Comparison of ENCODE assay signal across 11 mouse cellular contexts in the genomic region with DNA sequence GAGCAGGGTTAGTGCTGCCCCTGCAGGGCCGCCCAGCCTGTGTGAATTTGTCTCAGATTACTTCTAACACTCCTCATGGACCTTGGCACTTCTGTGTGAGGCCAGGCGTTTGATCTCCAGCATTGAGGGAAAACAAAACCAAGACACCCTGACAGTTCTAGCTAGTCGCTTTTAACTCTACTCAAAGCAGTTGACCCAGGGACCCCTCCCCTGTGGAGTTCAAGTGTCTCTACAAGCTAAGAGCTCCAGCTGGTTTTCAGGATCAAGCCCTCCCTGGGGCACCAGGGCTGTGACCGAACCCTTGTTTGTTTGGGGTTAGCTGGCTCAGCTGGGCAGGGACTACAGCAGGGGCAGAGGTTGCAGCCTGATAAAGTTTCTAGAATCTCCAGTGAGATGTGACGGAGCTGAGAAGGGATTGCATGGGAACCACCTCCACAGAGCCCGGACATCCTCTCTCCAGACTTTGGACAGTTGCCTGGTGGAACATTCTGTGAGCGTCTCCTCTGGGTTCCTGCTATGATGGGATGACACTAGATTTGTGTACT. TPM values are rescaled to one million over a fixed set of nuclear protein-coding genes. Genes with fewer than 3 reads are reported as not detected.
DNase-seq lines count a peak whose midpoint lies in the region; ATAC-seq lines count a peak whose summit lies in the region.
"Had no signal": no experiment of that assay in that cellular context is flagged by ENCODE, and none has a peak within 500 bp of the region (broad histone marks: within the 10 kb centered on the region; RNA-seq: fewer than 3 reads in every experiment).

No protein-coding gene starts in this region.

- 41% methylated on average over 7 of the region's 7 CpGs for WGBS in forebrain, embryonic 12.5 days
- WGBS in forebrain, embryonic 11.5 days = 39% methylated on average over 7 of the region's 7 CpGs
- 45% methylated on average over 7 of the region's 7 CpGs for WGBS in embryonic facial prominence, embryonic 13.5 days

- no peak for DNase-seq in forebrain, embryonic 11.5 days (ENCODE audit: low spot score)
- peak; percentile 33 for DNase-seq in Muller cell, postnatal 12 days (ENCODE audit: inconsistent ontology term)
- DNase-seq in kidney, postnatal 14 days = peak; percentile 75
- no peak for DNase-seq in left cerebral cortex, postnatal 25 days (ENCODE audit: low spot score in 2 of 2)
- DNase-seq in urinary bladder, postnatal 10 days (ENCODE audit: low spot score) = no peak
- DNase-seq in ovary, postnatal 36 days (ENCODE audit: low spot score) = no peak
- DNase-seq: gastrocnemius, postnatal 10 days had no signal

- no peaks in the 10 kb centered on the region for H3K36me3 ChIP-seq in forebrain, embryonic 12.5 days (replicated peaks)
- H3K36me3 ChIP-seq in forebrain, embryonic 11.5 days (ENCODE audit: control insufficient read depth, insufficient read depth, low read length) = no peaks in the 10 kb centered on the region
- no peaks in the 10 kb centered on the region for H3K36me3 ChIP-seq in embryonic facial prominence, embryonic 13.5 days
- H3K36me3 ChIP-seq: neural tube, embryonic 12.5 days had no signal

- H3K27ac ChIP-seq in forebrain, embryonic 12.5 days = 0 out of 2 replicates have a peak overlapping the region, but pooled peaks have one; percentile 53
- no peak overlapping the region for H3K27ac ChIP-seq in forebrain, embryonic 11.5 days (ENCODE audit: low read depth, low read length)
- no peak overlapping the region for H3K27ac ChIP-seq in embryonic facial prominence, embryonic 13.5 days
- H3K27ac ChIP-seq: liver, embryonic 15.5 days; neural tube, embryonic 12.5 days had no signal

- intact Hi-C loops in left cerebral cortex, postnatal 25 days (cut with DNase I) = loop anchor here (2.0 kb wide), 1 partner anchor 19 kb away; no protein-coding TSS in a partner anchor

- H3K9me3 ChIP-seq in forebrain, embryonic 12.5 days = no peaks in the 10 kb centered on the region
- H3K9me3 ChIP-seq in forebrain, embryonic 11.5 days (ENCODE audit: control insufficient read depth, low read length) = no peaks in the 10 kb centered on the region
- H3K9me3 ChIP-seq in embryonic facial prominence, embryonic 13.5 days = no peaks in the 10 kb centered on the region
- H3K9me3 ChIP-seq: liver, embryonic 15.5 days; neural tube, embryonic 12.5 days had no signal

- no peak overlapping the region for H3K4me3 ChIP-seq in forebrain, embryonic 12.5 days (replicated peaks)
- no peak overlapping the region for H3K4me3 ChIP-seq in forebrain, embryonic 11.5 days (ENCODE audit: low read depth, low read length)
- no peak overlapping the region for H3K4me3 ChIP-seq in embryonic facial prominence, embryonic 13.5 days
- H3K4me3 ChIP-seq: liver, embryonic 15.5 days; neural tube, embryonic 12.5 days had no signal

- no peak for ATAC-seq in forebrain, embryonic 12.5 days (ENCODE audit: low FRiP score)
- no peak for ATAC-seq in forebrain, embryonic 11.5 days (replicated peaks; ENCODE audit: low FRiP score)
- ATAC-seq in embryonic facial prominence, embryonic 13.5 days (ENCODE audit: insufficient number of reproducible peaks, insufficient read depth, low FRiP score, low TSS enrichment, low read depth) = no peak

- H3K4me2 ChIP-seq in forebrain, embryonic 12.5 days = no peak overlapping the region
- no peak overlapping the region for H3K4me2 ChIP-seq in forebrain, embryonic 11.5 days (ENCODE audit: low read depth, low read length, severe bottlenecking)
- H3K4me2 ChIP-seq in embryonic facial prominence, embryonic 13.5 days = no peak overlapping the region
- H3K4me2 ChIP-seq: liver, embryonic 15.5 days; neural tube, embryonic 12.5 days had no signal

- H3K27me3 ChIP-seq in forebrain, embryonic 12.5 days = 0 out of 2 replicates have a peak, but pooled peaks cover 3% of the 10 kb centered on the region
- H3K27me3 ChIP-seq in forebrain, embryonic 11.5 days (ENCODE audit: control insufficient read depth, insufficient read depth, low read length) = no peaks in the 10 kb centered on the region
- H3K27me3 ChIP-seq in embryonic facial prominence, embryonic 13.5 days = no peaks in the 10 kb centered on the region
- H3K27me3 ChIP-seq: liver, embryonic 15.5 days; neural tube, embryonic 12.5 days had no signal

- no peak overlapping the region for H3K9ac ChIP-seq in forebrain, embryonic 12.5 days
- H3K9ac ChIP-seq in forebrain, embryonic 11.5 days (ENCODE audit: low read length) = no peak overlapping the region
- H3K9ac ChIP-seq in embryonic facial prominence, embryonic 13.5 days = 0 out of 2 replicates have a peak overlapping the region, but pooled peaks have one; percentile 46
- H3K9ac ChIP-seq: liver, embryonic 15.5 days; neural tube, embryonic 12.5 days had no signal

- H3K4me1 ChIP-seq in forebrain, embryonic 12.5 days = peaks cover 35% of the 10 kb centered on the region
- H3K4me1 ChIP-seq in forebrain, embryonic 11.5 days (replicated peaks; ENCODE audit: control insufficient read depth, insufficient read depth, low read length) = peaks cover 4% of the 10 kb centered on the region; the same call in 1 of the 2 replicates
- H3K4me1 ChIP-seq in embryonic facial prominence, embryonic 13.5 days = peaks cover 31% of the 10 kb centered on the region

RNA-seq across cellular contexts. Expression of gene Abtb1, which starts 49.6 kb away (rescaled TPM):
- 23.0 and 23.5 TPM in 2 replicates for polyA plus RNA-seq in forebrain, embryonic 12.5 days (2016; fragmentation: Nextera tagmentation; extraction: Ambion mirVana)
- polyA plus RNA-seq in forebrain, embryonic 11.5 days (2014; fragmentation: Nextera tagmentation; extraction: Ambion mirVana) = 14.4 and 15.3 TPM in 2 replicates
- 33.8 and 34.4 TPM in 2 replicates for polyA plus RNA-seq in embryonic facial prominence, embryonic 13.5 days (2015; fragmentation: Nextera tagmentation; extraction: Ambion mirVana)
- 10 to 100 TPM; 34.8 to 35.3 TPM for total RNA-seq in left cerebral cortex, postnatal 25 days (2021)

Comparison
In these comparisons a context has a peak if more than half of its experiments do, and no peak if none do; other contexts are left out.
1. DNase-seq: peak in Muller cell, postnatal 12 days (single experiment) and kidney, postnatal 14 days (single experiment); none in forebrain, embryonic 11.5 days (single experiment), left cerebral cortex, postnatal 25 days (0 of 2), urinary bladder, postnatal 10 days (single experiment) and ovary, postnatal 36 days (single experiment).